Mouse (Mus musculus) brain, embryonic 14.5 days (tissue): ENCODE measurements around the gene Itgb6. TPM values are rescaled to one million over a fixed set of nuclear protein-coding genes. Genes with fewer than 3 reads are reported as not detected.
A peak's percentile ranks its signal among the peaks of the same experiment; 100 is the strongest.

Experiments used
- DNase-seq: peaks from one replicate; pipeline ENCODE4 v3.0.0-alpha.2; 2011; ENCODE audit warnings: low read depth
- CTCF ChIP-seq: fragments of 200-500 bp; IDR thresholded peaks from 2 replicates; pipeline ENCODE4 v1.5.1; 2012; ENCODE audit warnings: inconsistent platforms, mild to moderate bottlenecking, moderate library complexity, borderline replicate concordance; ENCODE audit not compliant: insufficient read depth, insufficient read length; ENCODE audit errors: extremely low read depth
- POLR2A ChIP-seq: fragments of 200-500 bp; IDR thresholded peaks from 2 replicates; pipeline ENCODE4 v1.6.1; 2012; ENCODE audit warnings: mild to moderate bottlenecking, inconsistent platforms, borderline replicate concordance; ENCODE audit not compliant: poor library complexity, insufficient read depth, insufficient read length, severe bottlenecking; ENCODE audit errors: extremely low read depth
- polyA plus RNA-seq: library from polyadenylated mRNA; depleted of rRNA; stranded (reverse); fragments of >200 nt; gene quantifications from 2 replicates; pipeline ENCODE4 v1.2.3, GENCODE M21; 2012

Gene Itgb6
- polyA plus RNA-seq, 1 experiment: 0.15 TPM

DNA sequence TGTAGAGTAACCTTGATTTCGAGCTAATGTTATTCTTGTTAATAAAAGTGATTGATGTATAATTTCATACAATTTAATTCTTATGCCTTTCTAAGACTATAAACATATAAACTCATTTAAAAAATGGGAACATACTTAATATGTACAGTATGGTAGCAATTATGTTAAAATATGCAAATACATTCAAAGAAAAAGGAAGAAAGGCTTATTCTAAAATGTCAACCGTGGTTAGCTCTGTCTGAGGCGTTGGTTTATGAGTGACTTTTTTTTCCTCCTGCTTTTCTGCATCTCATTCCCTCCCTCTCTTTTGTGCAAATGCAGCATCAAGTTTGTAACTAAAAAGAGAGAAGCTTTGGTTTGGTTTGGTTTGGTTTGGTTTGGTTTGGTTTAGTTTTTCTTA lies 79.0 kb downstream of the Itgb6 start:
- TF ChIP-seq POLR2A: no peak
- no peak for TF ChIP-seq CTCF
- no peak for DNase-seq

DNA sequence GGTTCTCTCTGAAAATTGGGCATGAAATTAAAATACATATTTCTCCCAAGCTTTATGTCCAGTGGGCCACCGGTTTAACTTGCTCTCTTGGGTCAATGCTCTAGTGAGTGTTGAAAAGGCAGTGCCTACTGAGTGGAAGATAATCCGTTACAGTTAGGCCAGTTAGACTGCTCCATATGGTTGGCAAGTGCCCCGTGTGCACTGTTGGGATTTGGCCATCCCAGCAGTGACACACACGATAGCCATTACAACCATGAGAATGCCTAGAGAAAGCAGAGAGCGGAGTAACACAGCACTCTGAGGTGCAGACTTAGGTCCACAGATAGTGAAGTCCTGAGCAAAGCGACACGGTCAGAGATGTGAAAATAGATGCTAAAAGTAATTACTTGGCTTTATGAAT lies 79.8 kb downstream of the Itgb6 start:
- TF ChIP-seq CTCF (no peak), POLR2A (no peak)
- no peak for DNase-seq

DNA sequence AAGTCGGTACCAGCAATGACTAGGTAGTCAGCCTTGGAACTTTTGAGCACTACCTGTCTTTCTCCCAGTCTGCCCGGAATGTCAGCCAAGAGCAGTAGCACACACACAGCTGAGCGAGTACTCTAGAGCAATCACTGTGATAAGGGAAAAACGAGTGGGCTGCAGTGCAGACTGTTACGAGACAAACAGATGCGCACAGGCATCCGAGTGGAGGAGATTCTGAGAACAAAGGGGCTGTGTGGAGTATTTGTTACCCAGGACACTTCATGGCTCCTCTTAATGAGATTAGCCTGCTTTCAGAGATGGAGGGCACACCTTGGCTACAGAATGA lies 82.1 kb downstream of the Itgb6 start:
- DNase-seq: peak; percentile 27
- no peak for TF ChIP-seq CTCF

DNA sequence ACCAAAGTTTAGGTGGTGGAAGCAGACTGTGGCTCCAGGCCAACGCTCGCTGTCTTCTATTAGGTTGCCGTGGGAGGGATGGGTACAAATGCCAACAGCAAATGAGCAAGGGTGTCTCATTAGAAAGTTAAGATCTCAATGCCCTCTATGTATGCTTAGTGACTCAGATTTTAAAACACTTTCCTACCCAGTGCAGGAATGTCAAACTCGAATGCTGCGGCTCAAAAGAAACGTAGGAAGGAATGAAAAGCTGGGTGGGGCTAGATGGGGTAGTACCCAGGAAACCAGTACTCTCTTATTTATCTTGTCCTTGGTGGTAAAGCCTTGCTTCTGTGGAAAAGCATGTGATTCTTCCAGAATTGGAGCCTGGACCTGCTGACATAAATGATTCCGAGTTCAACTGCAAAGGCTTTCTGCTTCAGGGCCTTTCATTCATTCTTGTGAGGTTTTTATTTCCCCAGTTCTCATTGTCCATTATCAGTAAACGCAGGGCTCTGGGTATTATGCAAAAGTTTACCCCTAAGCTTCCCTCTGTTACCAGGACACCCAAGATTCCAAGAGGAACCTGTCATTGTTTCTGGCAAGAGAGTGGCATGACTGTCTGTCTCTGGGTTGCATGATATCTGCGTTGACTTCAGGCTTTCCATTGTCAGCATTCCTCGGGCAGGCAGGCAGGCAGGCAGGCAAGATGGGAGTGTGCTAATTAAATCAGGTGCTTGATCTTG lies 82.7 kb downstream of the Itgb6 start:
- no peak for DNase-seq
- TF ChIP-seq CTCF (no peak), POLR2A (no peak)

DNA sequence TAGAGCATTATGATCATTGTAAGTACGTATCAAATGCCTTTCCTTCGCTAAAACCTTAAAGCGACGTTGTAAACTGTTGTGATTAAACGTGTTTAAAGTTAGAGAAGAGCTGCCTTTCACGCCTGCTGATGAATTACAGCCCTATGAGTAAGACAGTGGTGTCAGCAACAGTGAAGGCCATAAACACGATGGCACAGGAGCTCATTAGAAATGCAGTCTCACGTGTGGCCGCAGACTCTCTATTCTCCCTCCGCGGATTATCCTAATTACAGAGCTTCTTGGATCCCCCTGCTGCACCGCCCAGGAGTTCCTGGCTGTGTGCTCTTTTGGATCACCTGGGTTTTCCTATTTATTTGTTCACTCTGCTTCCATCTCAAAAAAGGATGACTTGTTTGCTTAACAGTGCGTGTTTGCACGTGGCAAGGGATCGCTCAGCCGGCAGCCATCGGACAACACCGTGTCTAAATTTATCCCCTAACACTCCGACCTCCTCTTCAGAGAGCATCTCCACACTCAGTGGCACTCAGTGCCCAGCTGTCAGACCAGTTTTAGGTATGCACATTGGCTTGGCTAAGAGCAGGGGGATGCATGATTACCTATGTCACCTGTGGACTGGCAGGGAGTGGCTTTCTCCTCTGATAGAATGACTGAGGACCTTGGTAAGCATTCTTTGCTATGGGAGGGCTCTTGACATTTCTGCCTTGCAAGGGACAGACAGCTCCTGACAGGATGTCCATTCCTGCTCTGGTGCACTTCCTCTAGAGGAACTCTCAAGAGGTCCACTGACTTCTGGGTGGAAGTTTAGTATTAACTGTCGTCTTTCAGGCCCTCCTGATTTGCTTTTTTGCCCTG lies 85.3 kb downstream of the Itgb6 start:
- TF ChIP-seq POLR2A (no peak), CTCF (no peak)
- peak; percentile 79 for DNase-seq

DNA sequence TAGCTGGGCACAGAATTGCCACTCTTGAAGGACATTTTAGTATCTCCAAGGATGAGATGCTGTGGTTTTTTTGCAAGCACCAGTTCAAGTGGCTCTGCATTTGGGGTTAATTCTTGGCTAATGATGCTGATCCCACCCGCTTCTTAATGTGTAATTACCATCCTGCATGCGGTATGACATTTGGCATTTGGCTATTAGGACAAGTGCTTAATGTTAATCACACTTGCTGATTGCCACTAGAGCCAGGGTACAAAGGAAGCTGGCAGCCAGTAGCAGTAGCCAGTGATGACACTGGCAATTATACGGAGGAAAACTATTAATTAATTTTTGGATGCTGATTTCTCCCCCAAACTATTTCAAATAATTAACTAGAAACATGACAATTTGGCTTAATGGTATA lies 86.0 kb downstream of the Itgb6 start:
- TF ChIP-seq POLR2A: no peak
- TF ChIP-seq CTCF: no peak
- DNase-seq: peak; percentile 82

DNA sequence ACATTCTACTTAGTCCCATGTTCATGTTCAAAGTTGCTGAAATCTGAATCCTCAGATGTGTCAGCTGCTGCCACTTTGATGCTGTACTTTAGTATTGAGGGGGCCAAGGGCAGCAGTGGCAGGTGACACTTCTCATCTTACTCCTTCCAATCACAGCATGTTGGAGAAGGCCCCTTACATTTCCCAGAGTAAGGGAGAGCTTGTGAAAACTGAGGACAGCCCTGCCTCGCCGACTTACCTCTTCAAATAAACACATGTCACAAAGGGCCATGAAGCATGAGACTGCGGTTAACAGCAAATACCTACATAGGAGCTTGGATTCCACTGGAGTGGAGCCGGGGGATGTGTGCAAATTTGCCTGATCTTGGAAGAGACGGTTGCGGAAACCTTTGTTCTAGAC lies 86.4 kb downstream of the Itgb6 start:
- TF ChIP-seq CTCF (no peak), POLR2A (no peak)
- peak; percentile 32 for DNase-seq

DNA sequence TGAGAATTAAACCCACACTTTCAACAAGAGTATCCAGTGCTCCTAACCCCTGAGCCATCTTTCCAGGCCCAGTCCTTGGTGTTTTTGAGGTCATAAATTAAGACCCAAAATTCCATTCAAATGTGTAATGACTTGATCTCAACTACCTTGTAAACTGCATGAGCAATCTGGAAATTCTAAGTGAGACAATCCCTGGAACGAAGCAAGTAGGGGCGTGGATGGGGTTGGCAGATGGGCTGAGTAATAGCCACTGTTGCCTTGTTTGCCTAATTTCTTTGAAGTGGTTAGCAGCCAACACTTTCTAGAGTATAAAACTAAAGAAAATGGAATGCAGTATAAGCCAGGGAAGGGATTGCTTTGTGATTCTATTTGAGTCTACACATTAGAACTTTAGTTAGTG lies 89.7 kb downstream of the Itgb6 start:
- no peak for TF ChIP-seq CTCF
- no peak for TF ChIP-seq POLR2A

DNA sequence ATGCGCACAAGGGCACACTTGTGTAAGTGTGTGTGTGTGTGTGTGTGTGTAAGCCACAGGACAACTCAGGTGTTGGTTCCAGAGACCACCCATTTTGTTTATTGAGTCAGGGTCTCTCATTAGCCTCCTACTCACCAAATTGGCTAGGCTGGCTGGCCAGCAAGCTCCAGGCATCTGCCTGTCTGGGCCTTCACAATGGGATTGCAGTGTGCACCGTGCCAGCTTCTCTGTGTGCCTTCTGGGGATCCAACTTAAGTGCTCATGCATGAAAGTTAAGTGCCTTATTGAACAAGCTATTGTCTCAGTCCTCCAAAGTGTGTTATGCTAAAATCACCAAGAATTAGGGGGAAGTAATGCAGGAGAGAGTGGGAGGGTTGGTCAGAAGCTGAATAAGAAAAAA lies 92.1 kb downstream of the Itgb6 start:
- TF ChIP-seq POLR2A (no peak), CTCF (no peak)
- peak; percentile 80 for DNase-seq

More for the DNA sequence above, 89.7 kb downstream of the Itgb6 start:
- DNase-seq: no peak

DNA sequence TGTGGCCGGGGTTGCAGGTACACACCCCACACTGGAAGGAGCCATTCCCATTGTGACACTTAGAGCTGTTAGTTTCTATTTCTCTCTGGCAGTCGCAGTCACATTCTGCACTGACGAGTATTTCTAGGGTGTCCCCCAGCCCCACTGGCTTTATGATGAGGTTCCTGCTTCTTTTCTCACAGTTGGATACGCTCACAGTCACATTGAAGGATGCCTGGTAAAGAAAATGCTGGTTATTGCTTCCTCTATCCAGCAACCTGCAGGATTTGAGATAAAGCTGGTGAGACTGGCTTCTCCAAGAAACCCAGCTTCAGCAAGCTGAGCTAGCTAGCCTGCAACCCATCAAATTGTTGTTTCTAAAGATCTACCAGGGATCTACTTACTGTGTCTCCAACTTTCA lies 94.5 kb downstream of the Itgb6 start:
- no peak for TF ChIP-seq POLR2A
- no peak for TF ChIP-seq CTCF
- DNase-seq: no peak

DNA sequence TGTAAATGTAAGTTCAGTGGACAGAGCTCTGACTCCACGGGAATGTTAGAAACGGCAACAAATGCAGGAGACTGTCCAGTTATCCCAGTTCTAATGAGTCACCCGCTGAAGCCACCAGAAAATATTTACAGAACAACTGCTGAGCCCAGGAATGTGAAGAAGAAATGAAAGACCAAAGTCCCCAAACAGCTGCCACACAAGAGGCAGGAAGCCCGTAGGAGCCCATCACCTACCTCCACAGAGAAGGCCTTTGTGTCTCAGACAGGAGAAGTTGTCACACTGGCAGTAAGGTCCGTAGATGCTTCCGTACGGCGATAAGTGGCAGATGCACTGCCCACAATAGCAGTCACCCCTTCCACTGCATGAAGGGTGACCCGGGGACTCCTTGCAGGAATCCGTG lies 94.9 kb downstream of the Itgb6 start:
- TF ChIP-seq POLR2A (no peak), CTCF (no peak)
- DNase-seq: no peak

DNA sequence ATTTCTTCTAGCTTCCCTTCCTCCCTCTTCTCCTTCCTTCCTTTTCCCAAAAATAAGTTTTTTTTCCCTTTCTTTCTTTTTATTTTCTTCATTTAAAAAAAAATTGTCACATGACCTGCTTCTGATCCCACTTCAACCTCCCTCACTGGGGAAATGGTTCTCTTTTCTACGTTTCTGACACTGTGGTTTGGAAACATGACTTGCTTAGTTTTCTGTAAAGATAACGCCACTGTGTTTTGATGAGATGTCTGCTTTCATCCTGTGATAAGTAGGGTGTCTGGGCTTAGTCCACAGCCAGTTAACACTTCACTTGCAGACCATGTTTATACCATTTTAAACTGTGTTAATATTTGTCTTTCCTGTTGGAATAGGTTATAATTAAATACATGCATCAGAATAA lies 96.7 kb downstream of the Itgb6 start:
- no peak for DNase-seq
- TF ChIP-seq POLR2A (no peak), CTCF (no peak)
